Mouse (Mus musculus): ENCODE measurements around the gene Tspear. TPM values are rescaled to one million over a fixed set of nuclear protein-coding genes. Genes with fewer than 3 reads are reported as not detected.
"Not testable (repeated sequence)": the region's sequence is repeated elsewhere in the genome, so short reads cannot be mapped to it uniquely, and the experiment has no call there.

The Tspear gene
- polyA plus RNA-seq, 1 experiment = 1.3 TPM

GRCm38 (mm10) chr10:77788621-77789020 lies 102.3 kb downstream of the Tspear start:
- Histone ChIP-seq H3K36me3 (ENCODE audit: control insufficient read depth, insufficient read depth, low read length) (no peaks in the 10 kb centered on the region), H3K27ac (ENCODE audit: control insufficient read depth, insufficient read depth, low read length) (no peak overlapping the region), H3K4me1 (replicated peaks; ENCODE audit: control insufficient read depth, insufficient read depth, low read length) (no peaks in the 10 kb centered on the region), H3K4me3 (ENCODE audit: control insufficient read depth, insufficient read depth, low read length) (no peak overlapping the region), H3K27me3 (ENCODE audit: control insufficient read depth, insufficient read depth, low read length) (no peaks in the 10 kb centered on the region)
- TF ChIP-seq CTCF (IDR thresholded peaks at IDR 0.05; ENCODE audit: borderline replicate concordance, control insufficient read depth, extremely low read depth, insufficient read depth, low read length, poor library complexity) = no peak
- TF ChIP-seq POLR2A (IDR thresholded peaks at IDR 0.05; ENCODE audit: control insufficient read depth, extremely low read depth, insufficient read depth, low read length, poor library complexity) = no peak
- DNase-seq = no peak
- 85% methylated on average over 2 of the region's 2 CpGs for WGBS

GRCm38 (mm10) chr10:77794976-77795375 lies 108.6 kb downstream of the Tspear start, which contains the start of gene Gm9639:
Gene Gm9639 (minus strand): TSS chr10:77795076.
- TF ChIP-seq CTCF (IDR thresholded peaks at IDR 0.05; ENCODE audit: borderline replicate concordance, control insufficient read depth, extremely low read depth, insufficient read depth, low read length, poor library complexity) = no peak
- TF ChIP-seq POLR2A (IDR thresholded peaks at IDR 0.05; ENCODE audit: control insufficient read depth, extremely low read depth, insufficient read depth, low read length, poor library complexity) = no peak
- no peak for DNase-seq
- no peaks in the 10 kb centered on the region for H3K36me3 ChIP-seq (ENCODE audit: control insufficient read depth, insufficient read depth, low read length)
- H3K27ac ChIP-seq (ENCODE audit: control insufficient read depth, insufficient read depth, low read length) = no peak within 1 kb of the TSS
- H3K27me3 ChIP-seq (ENCODE audit: control insufficient read depth, insufficient read depth, low read length) = no peaks in the 10 kb centered on the region
- no peaks in the 10 kb centered on the region for H3K4me1 ChIP-seq (replicated peaks; ENCODE audit: control insufficient read depth, insufficient read depth, low read length)
- H3K4me3 ChIP-seq (ENCODE audit: control insufficient read depth, insufficient read depth, low read length) = no peak within 1 kb of the TSS
- 56% methylated on average over 2 of the region's 2 CpGs for WGBS

GRCm38 (mm10) chr10:77797677-77798076 lies 111.3 kb downstream of the Tspear start:
- no peak for DNase-seq
- no peak overlapping the region for H3K27ac ChIP-seq (ENCODE audit: control insufficient read depth, insufficient read depth, low read length)
- H3K4me1 ChIP-seq (replicated peaks; ENCODE audit: control insufficient read depth, insufficient read depth, low read length) = no peaks in the 10 kb centered on the region
- WGBS = 58% methylated on average over 3 of the region's 3 CpGs
- no peak overlapping the region for H3K4me3 ChIP-seq (ENCODE audit: control insufficient read depth, insufficient read depth, low read length)
- no peak for TF ChIP-seq CTCF (IDR thresholded peaks at IDR 0.05; ENCODE audit: borderline replicate concordance, control insufficient read depth, extremely low read depth, insufficient read depth, low read length, poor library complexity)
- TF ChIP-seq POLR2A (IDR thresholded peaks at IDR 0.05; ENCODE audit: control insufficient read depth, extremely low read depth, insufficient read depth, low read length, poor library complexity) = no peak
- H3K36me3 ChIP-seq (ENCODE audit: control insufficient read depth, insufficient read depth, low read length) = no peaks in the 10 kb centered on the region
- no peaks in the 10 kb centered on the region for H3K27me3 ChIP-seq (ENCODE audit: control insufficient read depth, insufficient read depth, low read length)

- not testable (repeated sequence) for H3K27ac ChIP-seq (ENCODE audit: control insufficient read depth, insufficient read depth, low read length); DNase-seq; H3K4me1 ChIP-seq (replicated peaks; ENCODE audit: control insufficient read depth, insufficient read depth, low read length); H3K4me3 ChIP-seq (ENCODE audit: control insufficient read depth, insufficient read depth, low read length); H3K27me3 ChIP-seq (ENCODE audit: control insufficient read depth, insufficient read depth, low read length); H3K36me3 ChIP-seq (ENCODE audit: control insufficient read depth, insufficient read depth, low read length)
- WGBS = 54% methylated on average over 3 of the region's 3 CpGs
Observed at GRCm38 (mm10) chr10:77798164-77798920, 112.0 kb downstream of the Tspear start.

GRCm38 (mm10) chr10:77798921-77799508 lies 112.6 kb downstream of the Tspear start, which contains the start of gene Gm19668:
Gene Gm19668 (minus strand): TSS chr10:77799133.
- DNase-seq = no peak
- TF ChIP-seq CTCF (IDR thresholded peaks at IDR 0.05; ENCODE audit: borderline replicate concordance, control insufficient read depth, extremely low read depth, insufficient read depth, low read length, poor library complexity) (no peak), POLR2A (IDR thresholded peaks at IDR 0.05; ENCODE audit: control insufficient read depth, extremely low read depth, insufficient read depth, low read length, poor library complexity) (no peak)
- no peaks in the 10 kb centered on the region for H3K27me3 ChIP-seq (ENCODE audit: control insufficient read depth, insufficient read depth, low read length)
- no peak within 1 kb of the TSS for H3K4me3 ChIP-seq (ENCODE audit: control insufficient read depth, insufficient read depth, low read length)
- H3K36me3 ChIP-seq (ENCODE audit: control insufficient read depth, insufficient read depth, low read length) = no peaks in the 10 kb centered on the region
- WGBS = 85% methylated on average over 8 of the region's 8 CpGs
- no peaks in the 10 kb centered on the region for H3K4me1 ChIP-seq (replicated peaks; ENCODE audit: control insufficient read depth, insufficient read depth, low read length)
- H3K27ac ChIP-seq (ENCODE audit: control insufficient read depth, insufficient read depth, low read length) = no peak within 1 kb of the TSS

- Histone ChIP-seq H3K4me3 (ENCODE audit: control insufficient read depth, insufficient read depth, low read length) (no peak overlapping the region), H3K27me3 (ENCODE audit: control insufficient read depth, insufficient read depth, low read length) (no peaks in the 10 kb centered on the region), H3K4me1 (replicated peaks; ENCODE audit: control insufficient read depth, insufficient read depth, low read length) (no peaks in the 10 kb centered on the region), H3K36me3 (ENCODE audit: control insufficient read depth, insufficient read depth, low read length) (no peaks in the 10 kb centered on the region), H3K27ac (ENCODE audit: control insufficient read depth, insufficient read depth, low read length) (no peak overlapping the region)
- DNase-seq = no peak
- TF ChIP-seq CTCF (IDR thresholded peaks at IDR 0.05; ENCODE audit: borderline replicate concordance, control insufficient read depth, extremely low read depth, insufficient read depth, low read length, poor library complexity) (no peak), POLR2A (IDR thresholded peaks at IDR 0.05; ENCODE audit: control insufficient read depth, extremely low read depth, insufficient read depth, low read length, poor library complexity) (no peak)
- 74% methylated on average over 3 of the region's 3 CpGs for WGBS
Observed at GRCm38 (mm10) chr10:77804095-77804494, 117.7 kb downstream of the Tspear start.

All from thymus, adult 2 months (tissue).